Mouse (Mus musculus) A20 (cell line): Measurements from ENCODE around the gene Tbata.

Experiments
- DNase-seq: peaks from one replicate; pipeline ENCODE4 v3.0.0-alpha.2; 2011; ENCODE audit warnings: low read depth, low spot score

Tbata gene

GRCm38 (mm10) chr10:61162366-61162765, 9.4 kb upstream of the Tbata start:
- no peak for DNase-seq

GRCm38 (mm10) chr10:61167333-61168096, 4.2 kb upstream of the Tbata start:
- DNase-seq, result peak; percentile 41

- DNase-seq, result peak; percentile 49
Observed at GRCm38 (mm10) chr10:61168393-61168792, 3.4 kb upstream of the Tbata start.

GRCm38 (mm10) chr10:61172496-61172895, 742 bp downstream of the Tbata start:
- peak; percentile 22 for DNase-seq

GRCm38 (mm10) chr10:61174711-61175441, 3.1 kb downstream of the Tbata start:
- no peak for DNase-seq

GRCm38 (mm10) chr10:61175442-61176204, 3.9 kb downstream of the Tbata start:
- DNase-seq, result peak; percentile 52

- DNase-seq, result no peak
Observed at GRCm38 (mm10) chr10:61176221-61176790, 4.6 kb downstream of the Tbata start.

GRCm38 (mm10) chr10:61177751-61178150, 6.0 kb downstream of the Tbata start:
- DNase-seq, result no peak

- DNase-seq, result no peak
Observed at GRCm38 (mm10) chr10:61178687-61179086, 6.9 kb downstream of the Tbata start.

GRCm38 (mm10) chr10:61179927-61180326, 8.2 kb downstream of the Tbata start:
- no peak for DNase-seq

- DNase-seq, result no peak
Observed at GRCm38 (mm10) chr10:61187001-61187400, 15.2 kb downstream of the Tbata start.

- no peak for DNase-seq
Observed at GRCm38 (mm10) chr10:61188010-61188409, 16.3 kb downstream of the Tbata start.

- DNase-seq, result no peak
Observed at GRCm38 (mm10) chr10:61194611-61195010, 22.9 kb downstream of the Tbata start.

- DNase-seq, result no peak
Observed at GRCm38 (mm10) chr10:61195216-61195615, 23.5 kb downstream of the Tbata start.

GRCm38 (mm10) chr10:61195718-61196291, 24.1 kb downstream of the Tbata start:
- no peak for DNase-seq

GRCm38 (mm10) chr10:61199566-61200213, 27.9 kb downstream of the Tbata start:
- peak; percentile 86 for DNase-seq

- peak; percentile 82 for DNase-seq
Observed at GRCm38 (mm10) chr10:61200232-61200820, 28.6 kb downstream of the Tbata start.

GRCm38 (mm10) chr10:61200998-61201397, 29.2 kb downstream of the Tbata start:
- DNase-seq, result no peak

GRCm38 (mm10) chr10:61201596-61202318, 30.0 kb downstream of the Tbata start:
- peak; percentile 71 for DNase-seq

- no peak for DNase-seq
Observed at GRCm38 (mm10) chr10:61203930-61204329, 32.2 kb downstream of the Tbata start.
